Mouse (Mus musculus) lung, postnatal 0 days (tissue): ENCODE measurements around the gene Vipr2.

Source experiments
- CTCF ChIP-seq: IDR thresholded peaks from 2 replicates; pipeline ENCODE4 v1.5.1; 2016; ENCODE audit warnings: antibody characterized with exemption, mild to moderate bottlenecking
- EP300 ChIP-seq: IDR thresholded peaks from 2 replicates; pipeline ENCODE4 v1.6.1; 2016; ENCODE audit warnings: antibody characterized with exemption, mild to moderate bottlenecking, control low read depth

DNA sequence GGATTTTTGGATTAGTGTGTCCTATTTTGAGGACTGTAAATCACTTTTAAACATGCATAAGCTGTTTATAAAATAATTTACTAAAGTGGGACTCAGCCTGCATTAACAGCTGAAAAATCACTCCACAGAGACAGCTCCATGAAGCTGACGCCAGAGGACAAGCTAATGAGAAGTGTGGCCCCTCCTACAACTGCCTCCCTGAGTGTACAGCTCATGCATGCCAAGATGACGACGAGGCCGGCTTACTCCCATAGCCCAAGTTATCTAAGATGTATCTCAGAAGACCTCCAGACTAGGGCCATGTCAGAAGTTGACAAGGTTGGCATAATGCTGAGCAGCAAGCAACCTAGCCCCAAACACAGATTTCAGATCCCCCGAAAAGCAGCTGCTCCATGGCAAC is 81.7 kb downstream of the Vipr2 start:
- TF ChIP-seq CTCF (no peak), EP300 (no peak)
